Mouse (Mus musculus) midbrain, embryonic 13.5 days (tissue): ENCODE data around the gene Nufip1. TPM values are rescaled to one million over a fixed set of nuclear protein-coding genes. Genes with fewer than 3 reads are reported as not detected.

Experiments used
- polyA plus RNA-seq: library from polyadenylated mRNA; unstranded; fragments of >200 nt; fragmentation: Nextera tagmentation; extraction: Ambion mirVana; gene quantifications from 2 replicates; pipeline ENCODE4 v1.2.1, GENCODE M21; 2015

The Nufip1 gene
- polyA plus RNA-seq, 1 experiment from 2014 or later = 13.7 TPM

Other genes with a start within 250 kb of the Nufip1 start
- gene Kctd4, start 155.9 kb upstream of the Nufip1 start, polyA plus RNA-seq = 4.6 and 6.0 TPM in 2 replicates
- gene Gtf2f2, start 100.0 kb upstream of the Nufip1 start, polyA plus RNA-seq = 42.7 and 44.0 TPM in 2 replicates
- 15.3 and 15.6 TPM in 2 replicates for gene Gpalpp1, start 131 bp upstream of the Nufip1 start, polyA plus RNA-seq